Comparison of ENCODE assay signal across 9 mouse cellular contexts in genomic region chr2:119742461-119743175, GRCm38 (mm10). TPM values are rescaled to one million over a fixed set of nuclear protein-coding genes. Genes with fewer than 3 reads are reported as not detected.
DNase-seq lines count a peak whose midpoint lies in the region; ATAC-seq and TF ChIP-seq lines count a peak whose summit lies in the region.
"Had no signal": no experiment of that assay in that cellular context is flagged by ENCODE, and none has a peak within 500 bp of the region (broad histone marks: within the 10 kb centered on the region; RNA-seq: fewer than 3 reads in every experiment).

No protein-coding gene starts in this region.

- H3K9me3 ChIP-seq in heart, postnatal 0 days (replicated peaks; ENCODE audit: control insufficient read depth, low read length): no peaks in the 10 kb centered on the region
- no peaks in the 10 kb centered on the region for H3K9me3 ChIP-seq in midbrain, embryonic 11.5 days (ENCODE audit: control insufficient read depth, low read length)
- no peaks in the 10 kb centered on the region for H3K9me3 ChIP-seq in stomach, embryonic 14.5 days (ENCODE audit: control insufficient read depth, low read depth, low read length)

- TF ChIP-seq EP300 in heart, postnatal 0 days (IDR thresholded peaks at IDR 0.05; ENCODE audit: low read depth): no peak

- peaks cover 29% of the 10 kb centered on the region; the same call in 1 of the 2 replicates for H3K4me1 ChIP-seq in heart, postnatal 0 days (ENCODE audit: control insufficient read depth, insufficient read depth)
- H3K4me1 ChIP-seq in midbrain, embryonic 11.5 days (ENCODE audit: control insufficient read depth, insufficient read depth, low read length): peaks cover 28% of the 10 kb centered on the region
- peaks cover 25% of the 10 kb centered on the region; the same call in 1 of the 2 replicates for H3K4me1 ChIP-seq in stomach, embryonic 14.5 days (ENCODE audit: control insufficient read depth, insufficient read depth, low read length)

- ATAC-seq in heart, postnatal 0 days (ENCODE audit: insufficient read depth, low read depth): peak; percentile 7; the same call in 1 of the 2 replicates
- ATAC-seq in midbrain, embryonic 11.5 days (ENCODE audit: low FRiP score): peak; percentile 41
- no peak for ATAC-seq in stomach, embryonic 14.5 days (ENCODE audit: insufficient number of reproducible peaks, insufficient read depth, low FRiP score, low read depth)

- no peak overlapping the region for H3K27ac ChIP-seq in heart, postnatal 0 days (ENCODE audit: low read depth)
- no peak overlapping the region for H3K27ac ChIP-seq in midbrain, embryonic 11.5 days (ENCODE audit: low read depth, low read length)
- peak overlapping the region; percentile 93; the same call in 1 of the 2 replicates for H3K27ac ChIP-seq in stomach, embryonic 14.5 days (ENCODE audit: low read length)

- peaks cover 19% of the 10 kb centered on the region for H3K27me3 ChIP-seq in heart, postnatal 0 days (ENCODE audit: control insufficient read depth, insufficient read depth, low read length)
- peaks cover 37% of the 10 kb centered on the region for H3K27me3 ChIP-seq in midbrain, embryonic 11.5 days (ENCODE audit: control insufficient read depth, insufficient read depth, low read length)
- H3K27me3 ChIP-seq in stomach, embryonic 14.5 days (ENCODE audit: control insufficient read depth, insufficient read depth, low read length): peaks cover 10% of the 10 kb centered on the region

- H3K36me3 ChIP-seq in heart, postnatal 0 days (replicated peaks; ENCODE audit: control insufficient read depth, insufficient read depth, low read length): no peaks in the 10 kb centered on the region
- no peaks in the 10 kb centered on the region for H3K36me3 ChIP-seq in midbrain, embryonic 11.5 days (ENCODE audit: control insufficient read depth, insufficient read depth, low read length)
- H3K36me3 ChIP-seq in stomach, embryonic 14.5 days (ENCODE audit: control insufficient read depth, insufficient read depth, low read length): no peaks in the 10 kb centered on the region

- no peak for TF ChIP-seq CTCF in heart, postnatal 0 days (IDR thresholded peaks at IDR 0.05; ENCODE audit: low read depth)

- DNase-seq in adrenal gland, adult 18-20 months (ENCODE audit: low spot score in 2 of 2): peak; percentile 47 to 51
- no peak for DNase-seq in adrenal gland, postnatal 4 days (ENCODE audit: low spot score in 2 of 2)
- peak; percentile 80 for DNase-seq in A20 (ENCODE audit: low read depth, low spot score)
- peak; percentile 31 for DNase-seq in c-Kit-positive CD71-positive TER-119-positive erythroid progenitor cells, embryonic 14.5 days (ENCODE audit: low spot score)
- no peak for DNase-seq in heart, postnatal 0 days (ENCODE audit: low spot score)
- DNase-seq in kidney, postnatal 36 days: peak; percentile 23 to 75
- peak; percentile 94 for DNase-seq in midbrain, embryonic 11.5 days (ENCODE audit: low spot score, missing footprints)

- peak overlapping the region; percentile 68 for H3K9ac ChIP-seq in heart, postnatal 0 days (replicated peaks; ENCODE audit: low read depth, low read length)
- H3K9ac ChIP-seq in midbrain, embryonic 11.5 days (ENCODE audit: low read length): peak overlapping the region; percentile 61
- peak overlapping the region; percentile 39 for H3K9ac ChIP-seq in stomach, embryonic 14.5 days (replicated peaks; ENCODE audit: low read depth, low read length)

- 1% methylated on average over 67 of the region's 70 CpGs for WGBS in heart, postnatal 0 days
- under 1% methylated on average over 65 of the region's 70 CpGs for WGBS in midbrain, embryonic 11.5 days
- under 1% methylated on average over 63 of the region's 70 CpGs for WGBS in stomach, embryonic 14.5 days

- H3K4me3 ChIP-seq in heart, postnatal 0 days (ENCODE audit: low read depth, low read length): peak overlapping the region; percentile 75
- peak overlapping the region; percentile 67 for H3K4me3 ChIP-seq in midbrain, embryonic 11.5 days (ENCODE audit: low read depth, low read length)
- H3K4me3 ChIP-seq in stomach, embryonic 14.5 days (ENCODE audit: low read depth, low read length): peak overlapping the region; percentile 58

- H3K4me2 ChIP-seq in heart, postnatal 0 days (ENCODE audit: low read depth, low read length): peak overlapping the region; percentile 99
- H3K4me2 ChIP-seq in midbrain, embryonic 11.5 days: peak overlapping the region; percentile 99
- peak overlapping the region; percentile 100 for H3K4me2 ChIP-seq in stomach, embryonic 14.5 days (replicated peaks; ENCODE audit: low read depth, low read length)

RNA-seq across cellular contexts. Expression of gene Itpka, which starts 0.5 kb away (rescaled TPM):
- 1 to 10 TPM; 2.1 to 4.0 TPM for total RNA-seq in adrenal gland, adult 18-20 months (2021)
- total RNA-seq in adrenal gland, postnatal 4 days (2021): 1 to 10 TPM; 3.9 to 4.3 TPM
- total RNA-seq in heart, postnatal 0 days (2014; rRNA removed; ENCODE audit: low replicate concordance): 0.50 and 6.6 TPM in 2 replicates
- 1.00 and 1.4 TPM in 2 replicates for polyA plus RNA-seq in heart, postnatal 0 days (2015; fragmentation: Nextera tagmentation; extraction: Ambion mirVana)
- 1.2 and 1.4 TPM in 2 replicates for polyA plus RNA-seq in midbrain, embryonic 11.5 days (2014; fragmentation: Nextera tagmentation; extraction: Ambion mirVana)
- polyA plus RNA-seq in stomach, embryonic 14.5 days (2014; fragmentation: Nextera tagmentation; extraction: Ambion mirVana): 10.5 and 12.1 TPM in 2 replicates

RNA-seq across cellular contexts. Expression of gene Ltk, which starts 17.6 kb away (rescaled TPM):
- total RNA-seq in adrenal gland, adult 18-20 months (2021): 1 to 10 TPM in 1 of 2 experiments, under 1 TPM in 1; 0.99 to 1.1 TPM
- total RNA-seq in adrenal gland, postnatal 4 days (2021): 1 to 10 TPM; 1.2 to 1.3 TPM
- total RNA-seq in heart, postnatal 0 days (2014; rRNA removed; ENCODE audit: low replicate concordance): not detected in 2 replicates
- polyA plus RNA-seq in heart, postnatal 0 days (2015; fragmentation: Nextera tagmentation; extraction: Ambion mirVana): 0.05 and 0.07 TPM in 2 replicates
- polyA plus RNA-seq in midbrain, embryonic 11.5 days (2014; fragmentation: Nextera tagmentation; extraction: Ambion mirVana): 0.05 TPM in 1 of 2 replicates, not detected in the other
- polyA plus RNA-seq in stomach, embryonic 14.5 days (2014; fragmentation: Nextera tagmentation; extraction: Ambion mirVana): 3.1 and 3.3 TPM in 2 replicates
- total RNA-seq: hematopoietic stem cell, adult 5-6 weeks had no signal

RNA-seq across cellular contexts. Expression of gene Rpap1, which starts 44.7 kb away (rescaled TPM):
- total RNA-seq in adrenal gland, adult 18-20 months (2021): 10 to 100 TPM; 12.5 to 14.4 TPM
- total RNA-seq in adrenal gland, postnatal 4 days (2021): 10 to 100 TPM; 30.0 to 30.8 TPM
- total RNA-seq in heart, postnatal 0 days (2014; rRNA removed; ENCODE audit: low replicate concordance): 13.9 and 20.5 TPM in 2 replicates
- polyA plus RNA-seq in heart, postnatal 0 days (2015; fragmentation: Nextera tagmentation; extraction: Ambion mirVana): 9.0 and 10.2 TPM in 2 replicates
- 18.2 and 22.8 TPM in 2 replicates for polyA plus RNA-seq in midbrain, embryonic 11.5 days (2014; fragmentation: Nextera tagmentation; extraction: Ambion mirVana)
- 26.6 and 28.2 TPM in 2 replicates for polyA plus RNA-seq in stomach, embryonic 14.5 days (2014; fragmentation: Nextera tagmentation; extraction: Ambion mirVana)

RNA-seq across cellular contexts. Expression of gene Tyro3, which starts 54.9 kb away (rescaled TPM):
- total RNA-seq in adrenal gland, adult 18-20 months (2021): 1 to 10 TPM; 2.5 to 3.5 TPM
- 10 to 100 TPM; 13.3 to 15.6 TPM for total RNA-seq in adrenal gland, postnatal 4 days (2021)
- 8.5 and 19.0 TPM in 2 replicates for total RNA-seq in heart, postnatal 0 days (2014; rRNA removed; ENCODE audit: low replicate concordance)
- polyA plus RNA-seq in heart, postnatal 0 days (2015; fragmentation: Nextera tagmentation; extraction: Ambion mirVana): 3.1 and 3.5 TPM in 2 replicates
- 19.1 and 22.6 TPM in 2 replicates for polyA plus RNA-seq in midbrain, embryonic 11.5 days (2014; fragmentation: Nextera tagmentation; extraction: Ambion mirVana)
- polyA plus RNA-seq in stomach, embryonic 14.5 days (2014; fragmentation: Nextera tagmentation; extraction: Ambion mirVana): 27.2 TPM in 2 replicates

Comparison
In these comparisons a context has a peak if more than half of its experiments do, and no peak if none do; other contexts are left out.
1. DNase-seq: peak in adrenal gland, adult 18-20 months (2 of 2), A20 (single experiment), c-Kit-positive CD71-positive TER-119-positive erythroid progenitor cells, embryonic 14.5 days (single experiment), kidney, postnatal 36 days (2 of 2) and midbrain, embryonic 11.5 days (single experiment); none in adrenal gland, postnatal 4 days (0 of 2) and heart, postnatal 0 days (single experiment).
2. Peak in every context shown above with its lines, with median percentiles within 50 percentile points of each other: H3K4me2 ChIP-seq, H3K4me3 ChIP-seq and H3K9ac ChIP-seq.